Mouse (Mus musculus): Measurements from ENCODE around the gene Prx. TPM values are rescaled to one million over a fixed set of nuclear protein-coding genes. Genes with fewer than 3 reads are reported as not detected.
A peak's percentile ranks its signal among the peaks of the same experiment; 100 is the strongest.

Gene Prx
- polyA plus RNA-seq, 1 experiment from 2014 or later: 2.0 TPM

DNA sequence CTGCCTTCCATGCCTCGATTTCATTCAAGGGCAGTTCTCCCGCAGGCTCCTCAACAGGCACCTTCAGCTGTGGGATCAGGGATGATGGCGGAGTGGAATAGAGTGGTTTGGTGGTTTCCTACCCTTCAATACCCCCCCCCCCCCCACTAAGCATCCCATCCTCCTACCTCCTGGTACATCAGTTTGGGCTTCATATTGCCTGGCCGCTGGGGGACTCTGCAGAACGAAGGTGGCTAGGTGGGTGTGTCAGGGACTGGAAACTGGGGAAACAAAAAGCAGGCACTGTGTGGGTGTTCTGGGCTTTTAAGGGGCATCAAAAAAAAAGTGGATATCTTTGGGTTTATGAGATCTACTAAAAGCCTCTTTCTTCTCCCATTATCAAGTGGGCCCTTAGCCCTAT is 42.8 kb downstream of the Prx start:
- no peak for ATAC-seq (ENCODE audit: low FRiP score)
- 59% methylated on average over 5 of the region's 5 CpGs for WGBS
- H3K4me1 ChIP-seq: peaks cover 20% of the 10 kb centered on the region

GRCm38 (mm10) chr7:27542392-27543033 is 43.4 kb downstream of the Prx start:
- Histone ChIP-seq H3K36me3 (peaks cover 25% of the 10 kb centered on the region), H3K4me2 (peak overlapping the region; percentile 89), H3K9me3 (replicated peaks) (no peaks in the 10 kb centered on the region), H3K27me3 (replicated peaks) (no peaks in the 10 kb centered on the region), H3K4me1 (peaks cover 20% of the 10 kb centered on the region), H3K4me3 (replicated peaks) (peak overlapping the region; percentile 62), H3K27ac (replicated peaks) (peak overlapping the region; percentile 58), H3K9ac (replicated peaks) (peak overlapping the region; percentile 74)
- WGBS: 2% methylated on average over 30 of the region's 30 CpGs
- peak; percentile 95 for ATAC-seq (ENCODE audit: low FRiP score)

More for the DNA sequence above, 42.8 kb downstream of the Prx start:
- H3K4me3 ChIP-seq (replicated peaks): peak overlapping the region; percentile 62
- peak overlapping the region; percentile 89 for H3K4me2 ChIP-seq
- H3K27ac ChIP-seq (replicated peaks): 0 out of 2 replicates have a peak overlapping the region, but pooled peaks have one; percentile 58
- H3K9me3 ChIP-seq (replicated peaks): no peaks in the 10 kb centered on the region
- H3K9ac ChIP-seq (replicated peaks): peak overlapping the region; percentile 74
- peaks cover 31% of the 10 kb centered on the region for H3K36me3 ChIP-seq
- no peaks in the 10 kb centered on the region for H3K27me3 ChIP-seq (replicated peaks)

DNA sequence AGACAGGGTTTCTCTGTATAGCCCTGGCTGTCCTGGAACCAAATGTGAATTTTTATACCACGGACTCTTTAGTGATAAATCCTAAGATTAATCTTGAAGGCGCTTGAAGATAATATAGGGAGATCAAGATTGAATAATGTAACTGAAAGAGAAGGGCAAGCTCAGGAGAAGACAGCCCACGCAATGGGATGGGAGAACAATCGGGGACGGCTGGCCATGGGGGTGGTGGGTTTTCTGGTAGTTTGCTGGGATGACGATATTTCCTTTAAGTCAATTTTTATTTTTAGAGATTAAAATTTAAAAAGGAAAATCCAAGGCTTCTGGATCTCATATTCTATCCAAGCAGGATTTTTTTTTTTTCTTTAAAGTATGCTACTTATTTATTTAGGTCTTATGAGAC is 43.9 kb downstream of the Prx start:
- Histone ChIP-seq H3K9me3 (replicated peaks) (no peaks in the 10 kb centered on the region), H3K27ac (replicated peaks) (peak overlapping the region; percentile 49; the same call in 1 of the 2 replicates), H3K9ac (replicated peaks) (peak overlapping the region; percentile 74), H3K36me3 (peaks cover 19% of the 10 kb centered on the region), H3K4me1 (peaks cover 20% of the 10 kb centered on the region), H3K27me3 (replicated peaks) (no peaks in the 10 kb centered on the region), H3K4me2 (peak overlapping the region; percentile 89), H3K4me3 (replicated peaks) (peak overlapping the region; percentile 62)
- ATAC-seq (ENCODE audit: low FRiP score): peak; percentile 3; the same call in 1 of the 2 replicates
- 56% methylated on average over 6 of the region's 6 CpGs for WGBS

DNA sequence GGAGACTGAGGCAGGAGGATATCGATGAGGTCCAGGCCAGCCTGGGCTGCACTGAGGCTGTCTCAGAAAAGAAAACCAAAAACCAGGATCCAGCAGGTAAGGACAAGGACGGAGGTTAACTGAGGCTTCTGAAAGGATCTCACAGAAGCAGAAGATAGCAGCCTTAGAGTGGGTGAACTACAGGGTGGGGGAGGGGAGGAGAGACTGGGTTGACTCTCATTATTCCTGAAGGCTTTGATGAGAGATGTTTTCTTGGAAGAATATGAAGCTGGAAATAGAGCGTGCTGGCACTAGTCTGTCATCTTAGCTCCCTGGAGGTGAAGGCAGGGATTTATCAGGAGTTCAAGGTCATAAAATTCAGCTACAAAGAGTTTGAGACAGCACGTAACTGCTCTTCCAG is 44.7 kb downstream of the Prx start:
- H3K4me2 ChIP-seq: no peak overlapping the region
- no peak overlapping the region for H3K27ac ChIP-seq (replicated peaks)
- ATAC-seq (ENCODE audit: low FRiP score): no peak
- WGBS: 85% methylated on average over 4 of the region's 4 CpGs
- H3K4me3 ChIP-seq (replicated peaks): no peak overlapping the region
- peaks cover 20% of the 10 kb centered on the region for H3K4me1 ChIP-seq
- peaks cover 17% of the 10 kb centered on the region for H3K36me3 ChIP-seq
- no peaks in the 10 kb centered on the region for H3K27me3 ChIP-seq (replicated peaks)
- no peak overlapping the region for H3K9ac ChIP-seq (replicated peaks)
- no peaks in the 10 kb centered on the region for H3K9me3 ChIP-seq (replicated peaks)

GRCm38 (mm10) chr7:27544675-27545370 is 45.7 kb downstream of the Prx start:
- Histone ChIP-seq H3K4me1 (peaks cover 20% of the 10 kb centered on the region), H3K36me3 (peaks cover 8% of the 10 kb centered on the region), H3K9ac (replicated peaks) (no peak overlapping the region), H3K4me2 (no peak overlapping the region), H3K9me3 (replicated peaks) (no peaks in the 10 kb centered on the region), H3K27ac (replicated peaks) (no peak overlapping the region), H3K4me3 (replicated peaks) (no peak overlapping the region), H3K27me3 (replicated peaks) (no peaks in the 10 kb centered on the region)
- 83% methylated on average over 12 of the region's 12 CpGs for WGBS
- ATAC-seq (ENCODE audit: low FRiP score): no peak

DNA sequence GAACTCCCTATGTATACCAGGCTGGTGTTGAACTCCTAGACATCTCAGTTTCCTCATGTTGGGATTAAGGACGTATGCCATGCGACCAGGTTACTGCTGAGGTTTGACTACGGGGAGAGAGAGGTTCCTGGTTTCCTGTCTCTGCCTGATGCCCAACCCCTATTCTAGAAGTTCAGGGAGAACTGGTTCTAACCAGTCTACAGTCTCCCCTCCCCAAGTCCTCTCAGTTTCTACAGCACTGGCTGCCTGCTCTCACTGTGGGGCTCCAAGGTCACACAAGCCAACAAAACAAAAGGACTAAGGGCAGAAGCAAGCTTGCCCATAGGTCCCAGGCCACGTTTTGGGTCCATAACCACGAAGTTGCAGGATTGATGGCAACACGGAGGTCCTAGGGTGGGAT is 50.5 kb downstream of the Prx start:
- Histone ChIP-seq H3K36me3 (no peaks in the 10 kb centered on the region), H3K9ac (replicated peaks) (no peak overlapping the region), H3K4me2 (no peak overlapping the region), H3K27me3 (replicated peaks) (no peaks in the 10 kb centered on the region), H3K4me3 (replicated peaks) (no peak overlapping the region), H3K4me1 (peaks cover 21% of the 10 kb centered on the region), H3K27ac (replicated peaks) (no peak overlapping the region), H3K9me3 (replicated peaks) (no peaks in the 10 kb centered on the region)
- ATAC-seq (ENCODE audit: low FRiP score): no peak
- WGBS: 82% methylated on average over 6 of the region's 6 CpGs

DNA sequence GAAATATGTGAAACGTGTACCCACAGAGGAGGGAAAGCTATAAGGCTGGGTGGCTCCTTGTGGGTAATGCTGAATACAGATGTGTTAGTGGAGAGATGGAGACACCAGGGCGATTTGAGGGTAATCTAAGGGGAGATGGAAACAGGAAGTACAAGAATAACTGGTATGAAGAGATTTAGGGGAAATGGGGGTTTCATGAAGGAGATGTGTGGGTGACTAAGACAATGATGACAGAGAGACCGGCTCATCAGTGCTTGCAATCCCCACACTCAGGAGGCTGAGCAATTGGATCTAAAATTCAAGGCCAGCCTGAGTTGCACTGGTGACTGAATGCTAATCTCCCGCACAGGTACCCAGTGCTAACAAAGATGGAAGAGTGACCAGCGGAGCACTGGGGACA is 52.9 kb downstream of the Prx start:
- Histone ChIP-seq H3K4me1 (peaks cover 32% of the 10 kb centered on the region), H3K27me3 (replicated peaks) (no peaks in the 10 kb centered on the region), H3K4me2 (peak overlapping the region; percentile 87), H3K9me3 (replicated peaks) (no peaks in the 10 kb centered on the region), H3K9ac (replicated peaks) (peak overlapping the region; percentile 50), H3K4me3 (replicated peaks) (peak overlapping the region; percentile 81), H3K36me3 (peaks cover 5% of the 10 kb centered on the region; the same call in 1 of the 2 replicates), H3K27ac (replicated peaks) (0 out of 2 replicates have a peak overlapping the region, but pooled peaks have one; percentile 63)
- 59% methylated on average over 5 of the region's 5 CpGs for WGBS
- ATAC-seq (ENCODE audit: low FRiP score): no peak

DNA sequence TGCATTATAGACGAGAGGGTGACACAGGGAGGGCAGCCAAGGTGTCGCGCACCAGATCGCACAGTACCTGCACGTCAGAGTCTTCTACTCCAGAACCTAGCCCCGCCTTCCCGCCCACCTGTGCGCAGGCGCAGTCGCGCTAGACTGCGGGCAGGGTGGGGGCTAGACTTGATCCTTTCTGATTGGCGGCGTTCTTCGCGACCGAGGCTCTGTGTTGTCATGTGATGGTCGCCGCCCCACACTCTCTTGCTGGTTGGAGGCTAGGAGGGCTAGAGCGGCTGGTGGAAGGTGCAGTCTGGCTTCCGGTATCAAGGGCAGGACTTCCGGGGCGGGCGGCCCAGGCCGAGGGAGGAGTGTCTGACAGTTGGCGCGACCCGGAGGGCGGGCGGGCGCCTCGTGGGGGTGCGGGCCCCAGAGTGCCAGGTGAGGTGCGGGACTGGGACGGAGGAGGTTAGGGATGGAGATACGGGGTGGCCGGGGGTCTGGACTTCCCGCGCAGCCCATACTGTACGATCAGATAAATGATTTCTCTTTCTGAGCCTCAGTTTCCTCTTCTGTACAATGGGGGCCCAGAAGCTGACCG is 53.9 kb downstream of the Prx start, which contains the start of the genes Pld3 and 2310022A10Rik:
Pld3 (minus strand) TSS at position 288 of the 583 bp plus-strand sequence.
2310022A10Rik (plus strand) TSS at position 303 of the 583 bp plus-strand sequence.
- Histone ChIP-seq H3K9ac (replicated peaks) (peak within 1 kb of the TSS; percentile 82), H3K4me2 (peak within 1 kb of the TSS; percentile 87), H3K27me3 (replicated peaks) (no peaks in the 10 kb centered on the region), H3K4me3 (replicated peaks) (peak within 1 kb of the TSS; percentile 81), H3K4me1 (peaks cover 32% of the 10 kb centered on the region), H3K27ac (replicated peaks) (peak within 1 kb of the TSS; percentile 63; the same call in 1 of the 2 replicates), H3K36me3 (peaks cover 5% of the 10 kb centered on the region; the same call in 1 of the 2 replicates), H3K9me3 (replicated peaks) (no peaks in the 10 kb centered on the region)
- under 1% methylated on average over 41 of the region's 41 CpGs for WGBS
- ATAC-seq (ENCODE audit: low FRiP score): peak; percentile 99

DNA sequence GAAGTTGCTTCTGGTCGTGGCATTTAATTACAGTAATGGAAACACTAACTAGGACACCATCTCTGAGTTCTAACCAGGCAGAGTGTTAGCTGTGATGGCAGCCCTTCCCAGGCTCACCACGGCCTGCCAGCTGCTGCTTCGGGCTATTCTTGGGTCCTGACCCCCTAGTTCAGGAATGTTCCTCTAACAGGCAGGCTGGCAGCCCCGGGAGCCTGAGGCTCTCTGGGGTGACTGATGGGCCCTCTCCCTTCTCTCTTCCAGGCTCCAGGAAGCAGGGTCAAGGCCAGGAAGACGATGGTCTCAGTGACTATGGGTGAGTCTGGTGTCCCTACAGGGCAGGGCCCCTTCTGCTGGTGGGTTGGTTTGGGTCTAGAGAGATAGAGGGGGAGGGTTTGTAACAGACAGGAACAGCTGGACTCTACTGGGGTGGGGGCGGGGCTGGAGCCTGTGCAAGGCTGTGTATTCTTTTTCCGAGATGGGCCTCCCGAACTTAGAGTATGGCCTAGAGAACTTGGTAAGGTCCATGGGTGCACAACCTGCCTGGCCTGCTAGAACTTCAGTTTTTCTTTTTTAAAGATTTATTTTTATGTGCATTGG is 61.3 kb downstream of the Prx start:
- no peak overlapping the region for H3K4me3 ChIP-seq (replicated peaks)
- H3K36me3 ChIP-seq: peaks cover 66% of the 10 kb centered on the region
- H3K4me2 ChIP-seq: no peak overlapping the region
- H3K27me3 ChIP-seq (replicated peaks): no peaks in the 10 kb centered on the region
- WGBS: 80% methylated on average over 8 of the region's 8 CpGs
- H3K27ac ChIP-seq (replicated peaks): no peak overlapping the region
- ATAC-seq (ENCODE audit: low FRiP score): no peak
- H3K9ac ChIP-seq (replicated peaks): no peak overlapping the region
- 0 out of 2 replicates have a peak, but pooled peaks cover 8% of the 10 kb centered on the region for H3K4me1 ChIP-seq
- no peaks in the 10 kb centered on the region for H3K9me3 ChIP-seq (replicated peaks)

- Histone ChIP-seq H3K4me2 (no peak overlapping the region), H3K4me1 (0 out of 2 replicates have a peak, but pooled peaks cover 6% of the 10 kb centered on the region), H3K27ac (replicated peaks) (no peak overlapping the region), H3K9ac (replicated peaks) (no peak overlapping the region), H3K4me3 (replicated peaks) (no peak overlapping the region), H3K36me3 (peaks cover 70% of the 10 kb centered on the region), H3K9me3 (replicated peaks) (no peaks in the 10 kb centered on the region), H3K27me3 (replicated peaks) (no peaks in the 10 kb centered on the region)
- WGBS: 100% methylated on average over 1 of the region's 1 CpGs
- no peak for ATAC-seq (ENCODE audit: low FRiP score)
These were observed 61.9 kb downstream of the Prx start for GRCm38 (mm10) chr7:27560978-27561377.
